Mouse (Mus musculus) thymus, postnatal 36 days (tissue): ENCODE data around the gene Actr1a.

Experiments
- DNase-seq, 2 experiments: peaks; one replicate each; pipeline ENCODE4 v3.0.0; 2022; ENCODE audit warnings: mixed read lengths in 2 of 2

The Actr1a gene

GRCm38 (mm10) chr19:46399372-46399771, 3.8 kb upstream of the Actr1a start:
- no peak for DNase-seq

- no peak for DNase-seq
These were observed 2.9 kb upstream of the Actr1a start for GRCm38 (mm10) chr19:46398401-46398800.

- DNase-seq: peak; percentile 21 to 44
These were observed 2.0 kb upstream of the Actr1a start for GRCm38 (mm10) chr19:46397436-46398001.

- peak; percentile 98 for DNase-seq
These were observed 1.3 kb upstream of the Actr1a start, which contains the start of gene Sufu for GRCm38 (mm10) chr19:46396686-46397435. Gene Sufu (plus strand): TSS chr19:46396896.

GRCm38 (mm10) chr19:46396109-46396508, 561 bp upstream of the Actr1a start:
- DNase-seq: no peak

- no peak for DNase-seq
These were observed 838 bp downstream of the Actr1a start for GRCm38 (mm10) chr19:46394712-46395108.

GRCm38 (mm10) chr19:46392018-46392417, 3.5 kb downstream of the Actr1a start:
- DNase-seq: peak; percentile 25 to 33

GRCm38 (mm10) chr19:46389872-46390271, 5.7 kb downstream of the Actr1a start:
- DNase-seq: no peak

- no peak for DNase-seq
These were observed 13.3 kb downstream of the Actr1a start for GRCm38 (mm10) chr19:46382275-46382674.

GRCm38 (mm10) chr19:46375891-46376290, 19.7 kb downstream of the Actr1a start:
- DNase-seq: no peak

- no peak for DNase-seq
These were observed 20.1 kb downstream of the Actr1a start for GRCm38 (mm10) chr19:46375489-46375888.

- DNase-seq: no peak
These were observed 21.0 kb downstream of the Actr1a start for GRCm38 (mm10) chr19:46374477-46375088.

- peak in 1 of 2 experiments; percentile 26 for DNase-seq
These were observed 26.3 kb downstream of the Actr1a start for GRCm38 (mm10) chr19:46369204-46369603.

- DNase-seq: no peak
These were observed 27.6 kb downstream of the Actr1a start for GRCm38 (mm10) chr19:46367798-46368590.

GRCm38 (mm10) chr19:46363294-46364009, 32.1 kb downstream of the Actr1a start:
- DNase-seq: no peak

GRCm38 (mm10) chr19:46362104-46362503, 33.4 kb downstream of the Actr1a start:
- DNase-seq: no peak

- DNase-seq: no peak
These were observed 37.2 kb downstream of the Actr1a start for GRCm38 (mm10) chr19:46358381-46358780.

GRCm38 (mm10) chr19:46357344-46358280, 37.9 kb downstream of the Actr1a start:
- DNase-seq: no peak

GRCm38 (mm10) chr19:46356701-46357138, 38.8 kb downstream of the Actr1a start:
- DNase-seq: peak; percentile 81 to 90

- DNase-seq: no peak
These were observed 45.2 kb downstream of the Actr1a start, which contains the start of gene 2310034G01Rik for GRCm38 (mm10) chr19:46350168-46350932. Gene 2310034G01Rik (minus strand): TSS chr19:46350302.
